Comparison of ENCODE assay signal across 36 mouse cellular contexts in genomic region chr9:44132200-44132599, GRCm38 (mm10). TPM values are rescaled to one million over a fixed set of nuclear protein-coding genes. Genes with fewer than 3 reads are reported as not detected.
DNase-seq lines count a peak whose midpoint lies in the region; ATAC-seq and TF ChIP-seq lines count a peak whose summit lies in the region.
"Had no signal": no experiment of that assay in that cellular context is flagged by ENCODE, and none has a peak within 500 bp of the region (broad histone marks: within the 10 kb centered on the region; RNA-seq: fewer than 3 reads in every experiment).

No protein-coding gene starts in this region.

- peaks cover 9% of the 10 kb centered on the region for H3K36me3 ChIP-seq in heart, embryonic 10.5 days
- H3K36me3 ChIP-seq in hindbrain, embryonic 10.5 days = no peaks in the 10 kb centered on the region
- H3K36me3 ChIP-seq in hindbrain, postnatal 0 days (ENCODE audit: insufficient read depth, low read length) = no peaks in the 10 kb centered on the region
- peaks cover 7% of the 10 kb centered on the region for H3K36me3 ChIP-seq in lung, embryonic 14.5 days (ENCODE audit: insufficient read depth)
- no peaks in the 10 kb centered on the region for H3K36me3 ChIP-seq in neural tube, embryonic 13.5 days
- H3K36me3 ChIP-seq: G1E; hindbrain, embryonic 15.5 days; intestine, embryonic 15.5 days; limb, embryonic 12.5 days; liver, embryonic 12.5 days; neural tube, embryonic 15.5 days had no signal

- ATAC-seq in hindbrain, postnatal 0 days = no peak
- ATAC-seq in lung, embryonic 14.5 days (ENCODE audit: insufficient read depth) = no peak
- ATAC-seq in neural tube, embryonic 13.5 days (ENCODE audit: low read depth) = no peak
- ATAC-seq: forebrain, embryonic 16.5 days; intestine, embryonic 15.5 days; liver, embryonic 12.5 days; Patski had no signal

- peaks cover 59% of the 10 kb centered on the region for H3K27me3 ChIP-seq in heart, embryonic 10.5 days (ENCODE audit: insufficient read depth, poor library complexity, severe bottlenecking)
- peaks cover 82% of the 10 kb centered on the region for H3K27me3 ChIP-seq in hindbrain, embryonic 10.5 days (ENCODE audit: insufficient read depth, poor library complexity, severe bottlenecking)
- H3K27me3 ChIP-seq in hindbrain, postnatal 0 days (ENCODE audit: insufficient read depth, low read length) = peaks cover 21% of the 10 kb centered on the region; the same call in 1 of the 2 replicates
- H3K27me3 ChIP-seq in lung, embryonic 14.5 days (ENCODE audit: insufficient read depth, low read length) = peaks cover 8% of the 10 kb centered on the region
- H3K27me3 ChIP-seq in neural tube, embryonic 13.5 days = peaks cover 78% of the 10 kb centered on the region
- H3K27me3 ChIP-seq: Patski had no signal

- H3K9me3 ChIP-seq in heart, embryonic 10.5 days = no peaks in the 10 kb centered on the region
- H3K9me3 ChIP-seq in hindbrain, embryonic 10.5 days = no peaks in the 10 kb centered on the region
- H3K9me3 ChIP-seq in hindbrain, postnatal 0 days (ENCODE audit: low read length) = no peaks in the 10 kb centered on the region
- H3K9me3 ChIP-seq in lung, embryonic 14.5 days (ENCODE audit: low read depth, low read length) = no peaks in the 10 kb centered on the region
- no peaks in the 10 kb centered on the region for H3K9me3 ChIP-seq in neural tube, embryonic 13.5 days
- H3K9me3 ChIP-seq: forebrain, embryonic 10.5 days; G1E; hindbrain, embryonic 15.5 days; intestine, embryonic 15.5 days; limb, embryonic 12.5 days; liver, embryonic 12.5 days; neural tube, embryonic 15.5 days had no signal

- no peak overlapping the region for H3K4me3 ChIP-seq in heart, embryonic 10.5 days
- no peak overlapping the region for H3K4me3 ChIP-seq in hindbrain, embryonic 10.5 days
- H3K4me3 ChIP-seq in hindbrain, postnatal 0 days (ENCODE audit: low read length) = no peak overlapping the region
- no peak overlapping the region for H3K4me3 ChIP-seq in lung, embryonic 14.5 days (ENCODE audit: low read depth, low read length)
- no peak overlapping the region for H3K4me3 ChIP-seq in neural tube, embryonic 13.5 days
- H3K4me3 ChIP-seq: forebrain, embryonic 10.5 days; hindbrain, embryonic 15.5 days; intestine, embryonic 15.5 days; layer of hippocampus, adult 2 months; limb, embryonic 12.5 days; liver, embryonic 12.5 days; myocyte; neural tube, embryonic 15.5 days had no signal

- TF ChIP-seq CTCF in hindbrain, postnatal 0 days (IDR thresholded peaks at IDR 0.05; ENCODE audit: low read depth) = no peak
- no peak for TF ChIP-seq CTCF in lung, embryonic 14.5 days (IDR thresholded peaks at IDR 0.05; ENCODE audit: low read depth)

- H3K4me2 ChIP-seq in hindbrain, postnatal 0 days (ENCODE audit: low read depth, low read length) = no peak overlapping the region
- peak overlapping the region; percentile 89; the same call in 1 of the 2 replicates for H3K4me2 ChIP-seq in lung, embryonic 14.5 days
- H3K4me2 ChIP-seq in neural tube, embryonic 13.5 days = 0 out of 2 replicates have a peak overlapping the region, but pooled peaks have one; percentile 84
- H3K4me2 ChIP-seq: liver, embryonic 12.5 days had no signal

- 61% methylated on average over 5 of the region's 5 CpGs for WGBS in heart, embryonic 10.5 days
- 64% methylated on average over 5 of the region's 5 CpGs for WGBS in hindbrain, embryonic 10.5 days
- WGBS in hindbrain, postnatal 0 days = 71% methylated on average over 5 of the region's 5 CpGs
- WGBS in lung, embryonic 14.5 days = 47% methylated on average over 5 of the region's 5 CpGs
- 70% methylated on average over 5 of the region's 5 CpGs for WGBS in neural tube, embryonic 13.5 days

- H3K9ac ChIP-seq in hindbrain, postnatal 0 days (replicated peaks; ENCODE audit: low read length) = no peak overlapping the region
- no peak overlapping the region for H3K9ac ChIP-seq in lung, embryonic 14.5 days
- no peak overlapping the region for H3K9ac ChIP-seq in neural tube, embryonic 13.5 days
- H3K9ac ChIP-seq: hindbrain, embryonic 15.5 days; limb, embryonic 12.5 days; liver, embryonic 12.5 days; neural tube, embryonic 15.5 days had no signal

- H3K4me1 ChIP-seq in heart, embryonic 10.5 days = peaks cover 73% of the 10 kb centered on the region
- peaks cover 67% of the 10 kb centered on the region for H3K4me1 ChIP-seq in hindbrain, embryonic 10.5 days (replicated peaks)
- H3K4me1 ChIP-seq in hindbrain, postnatal 0 days (ENCODE audit: insufficient read depth, low read length) = peaks cover 8% of the 10 kb centered on the region
- H3K4me1 ChIP-seq in lung, embryonic 14.5 days (ENCODE audit: insufficient read depth) = peaks cover 20% of the 10 kb centered on the region
- H3K4me1 ChIP-seq in neural tube, embryonic 13.5 days (replicated peaks) = peaks cover 55% of the 10 kb centered on the region

- intact Hi-C loops in heart, postnatal 10 days (cut with DNase I) = no loop called here

- H3K27ac ChIP-seq in heart, embryonic 10.5 days = peak overlapping the region; percentile 45; the same call in 1 of the 2 replicates
- H3K27ac ChIP-seq in hindbrain, embryonic 10.5 days = 0 out of 2 replicates have a peak overlapping the region, but pooled peaks have one; percentile 5
- no peak overlapping the region for H3K27ac ChIP-seq in hindbrain, postnatal 0 days
- H3K27ac ChIP-seq in lung, embryonic 14.5 days (ENCODE audit: low read depth) = peak overlapping the region; percentile 40; the same call in 1 of the 2 replicates
- H3K27ac ChIP-seq in neural tube, embryonic 13.5 days (replicated peaks) = no peak overlapping the region
- H3K27ac ChIP-seq: limb, embryonic 12.5 days; liver, embryonic 12.5 days had no signal

- DNase-seq in heart, embryonic 10.5 days (ENCODE audit: low spot score) = no peak
- DNase-seq in heart, postnatal 10 days = no peak
- DNase-seq in hindbrain, embryonic 10.5 days (ENCODE audit: low spot score) = no peak
- DNase-seq in hindbrain, postnatal 0 days (ENCODE audit: low spot score) = no peak
- DNase-seq in lung, embryonic 14.5 days = no peak
- DNase-seq in lung, postnatal 36 days = no peak
- no peak for DNase-seq in neural tube, embryonic 10.5 days (ENCODE audit: extremely low spot score, low spot score)
- DNase-seq: adrenal gland, postnatal 36 days; B cell, adult 2 months; cerebellum, adult 11 months; cerebellum, postnatal 10 days; gastrocnemius, postnatal 25 days; heart, postnatal 14 days; kidney, postnatal 25 days; layer of hippocampus, postnatal 36 days; lung, adult 18-20 months; midbrain, embryonic 14.5 days; right cerebral cortex, adult 18-20 months; right cerebral cortex, postnatal 4 days; thymus, postnatal 14 days had no signal

RNA-seq across cellular contexts. Expression of gene Mcam, which starts 2.1 kb away (rescaled TPM):
- polyA plus RNA-seq in heart, embryonic 10.5 days (2016; fragmentation: Nextera tagmentation; extraction: Ambion mirVana) = 34.6 and 67.0 TPM in 2 replicates
- total RNA-seq in heart, postnatal 10 days (2021) = 100 to 1,000 TPM; 147 to 156 TPM
- 10.8 and 11.2 TPM in 2 replicates for polyA plus RNA-seq in hindbrain, embryonic 10.5 days (2016; fragmentation: Nextera tagmentation; extraction: Ambion mirVana)
- 23.7 and 29.5 TPM in 2 replicates for total RNA-seq in hindbrain, postnatal 0 days (2014; rRNA removed)
- 8.0 and 9.0 TPM in 2 replicates for polyA plus RNA-seq in hindbrain, postnatal 0 days (2015; fragmentation: Nextera tagmentation; extraction: Ambion mirVana)
- polyA plus RNA-seq in lung, embryonic 14.5 days (2014; fragmentation: Nextera tagmentation; extraction: Ambion mirVana) = 84.9 and 87.7 TPM in 2 replicates
- 21.0 and 23.6 TPM in 2 replicates for polyA plus RNA-seq in neural tube, embryonic 13.5 days (2015; fragmentation: Nextera tagmentation; extraction: Ambion mirVana)
- polyA plus RNA-seq: G1E had no signal

RNA-seq across cellular contexts. Expression of gene Rnf26, which starts 18.9 kb away (rescaled TPM):
- 53.6 and 55.8 TPM in 2 replicates for polyA plus RNA-seq in heart, embryonic 10.5 days (2016; fragmentation: Nextera tagmentation; extraction: Ambion mirVana)
- 10 to 100 TPM; 18.1 TPM for total RNA-seq in heart, postnatal 10 days (2021)
- 75.6 and 76.9 TPM in 2 replicates for polyA plus RNA-seq in hindbrain, embryonic 10.5 days (2016; fragmentation: Nextera tagmentation; extraction: Ambion mirVana)
- 17.5 and 24.3 TPM in 2 replicates for total RNA-seq in hindbrain, postnatal 0 days (2014; rRNA removed)
- polyA plus RNA-seq in hindbrain, postnatal 0 days (2015; fragmentation: Nextera tagmentation; extraction: Ambion mirVana) = 38.0 and 41.1 TPM in 2 replicates
- polyA plus RNA-seq in lung, embryonic 14.5 days (2014; fragmentation: Nextera tagmentation; extraction: Ambion mirVana) = 85.6 and 89.2 TPM in 2 replicates
- polyA plus RNA-seq in neural tube, embryonic 13.5 days (2015; fragmentation: Nextera tagmentation; extraction: Ambion mirVana) = 34.5 and 35.4 TPM in 2 replicates

RNA-seq across cellular contexts. Expression of gene Gm49380, which starts 18.9 kb away (rescaled TPM):
- polyA plus RNA-seq in heart, embryonic 10.5 days (2016; fragmentation: Nextera tagmentation; extraction: Ambion mirVana) = 0.07 and 0.18 TPM in 2 replicates
- under 1 TPM; 0.10 to 0.12 TPM for total RNA-seq in heart, postnatal 10 days (2021)
- 0.22 and 0.75 TPM in 2 replicates for polyA plus RNA-seq in hindbrain, embryonic 10.5 days (2016; fragmentation: Nextera tagmentation; extraction: Ambion mirVana)
- not detected in 2 replicates for total RNA-seq in hindbrain, postnatal 0 days (2014; rRNA removed)
- 0.21 TPM in 1 of 2 replicates, not detected in the other for polyA plus RNA-seq in hindbrain, postnatal 0 days (2015; fragmentation: Nextera tagmentation; extraction: Ambion mirVana)
- polyA plus RNA-seq in lung, embryonic 14.5 days (2014; fragmentation: Nextera tagmentation; extraction: Ambion mirVana) = 0.08 and 0.32 TPM in 2 replicates
- polyA plus RNA-seq in neural tube, embryonic 13.5 days (2015; fragmentation: Nextera tagmentation; extraction: Ambion mirVana) = 0.18 and 0.28 TPM in 2 replicates
- total RNA-seq: CH12.LX; left cerebral cortex, postnatal 10 days; megakaryocyte, adult 5-6 weeks had no signal
- polyA plus RNA-seq: G1E; hindbrain, embryonic 15.5 days; liver, embryonic 12.5 days had no signal

RNA-seq across cellular contexts. Expression of gene C1qtnf5, which starts 25.2 kb away (rescaled TPM):
- polyA plus RNA-seq in heart, embryonic 10.5 days (2016; fragmentation: Nextera tagmentation; extraction: Ambion mirVana) = 0.50 TPM in 1 of 2 replicates, not detected in the other
- total RNA-seq in heart, postnatal 10 days (2021) = 10 to 100 TPM; 15.5 to 21.3 TPM
- polyA plus RNA-seq in hindbrain, embryonic 10.5 days (2016; fragmentation: Nextera tagmentation; extraction: Ambion mirVana) = 0.31 and 1.1 TPM in 2 replicates
- 36.7 and 39.5 TPM in 2 replicates for total RNA-seq in hindbrain, postnatal 0 days (2014; rRNA removed)
- 12.3 and 12.8 TPM in 2 replicates for polyA plus RNA-seq in hindbrain, postnatal 0 days (2015; fragmentation: Nextera tagmentation; extraction: Ambion mirVana)
- 4.7 and 5.0 TPM in 2 replicates for polyA plus RNA-seq in lung, embryonic 14.5 days (2014; fragmentation: Nextera tagmentation; extraction: Ambion mirVana)
- 3.1 and 3.6 TPM in 2 replicates for polyA plus RNA-seq in neural tube, embryonic 13.5 days (2015; fragmentation: Nextera tagmentation; extraction: Ambion mirVana)
- total RNA-seq: CH12.LX, G1E had no signal
- polyA plus RNA-seq: forebrain, embryonic 10.5 days had no signal

RNA-seq across cellular contexts. Expression of gene Mfrp, which starts 30.7 kb away (rescaled TPM):
- polyA plus RNA-seq in heart, embryonic 10.5 days (2016; fragmentation: Nextera tagmentation; extraction: Ambion mirVana) = 0.21 TPM in 1 of 2 replicates, not detected in the other
- not detected for total RNA-seq in heart, postnatal 10 days (2021)
- polyA plus RNA-seq in hindbrain, embryonic 10.5 days (2016; fragmentation: Nextera tagmentation; extraction: Ambion mirVana) = 0.14 and 0.30 TPM in 2 replicates
- 2.8 and 4.0 TPM in 2 replicates for total RNA-seq in hindbrain, postnatal 0 days (2014; rRNA removed)
- 0.24 and 0.50 TPM in 2 replicates for polyA plus RNA-seq in hindbrain, postnatal 0 days (2015; fragmentation: Nextera tagmentation; extraction: Ambion mirVana)
- polyA plus RNA-seq in lung, embryonic 14.5 days (2014; fragmentation: Nextera tagmentation; extraction: Ambion mirVana) = 0.07 and 0.11 TPM in 2 replicates
- not detected in 2 replicates for polyA plus RNA-seq in neural tube, embryonic 13.5 days (2015; fragmentation: Nextera tagmentation; extraction: Ambion mirVana)
- total RNA-seq: adrenal gland, adult 18-20 months; CH12.LX; G1E; gastrocnemius, postnatal 25 days; heart, postnatal 14 days; megakaryocyte, adult 5-6 weeks had no signal
- polyA plus RNA-seq: forebrain, embryonic 16.5 days; G1E; liver, embryonic 12.5 days had no signal

Comparison
In these comparisons a context has a peak if more than half of its experiments do, and no peak if none do; other contexts are left out.
1. H3K27ac ChIP-seq: peak in heart, embryonic 10.5 days (single experiment), hindbrain, embryonic 10.5 days (single experiment) and lung, embryonic 14.5 days (single experiment); none in hindbrain, postnatal 0 days (single experiment) and neural tube, embryonic 13.5 days (single experiment).